Mouse (Mus musculus): Measurements from ENCODE around the gene Sertad2.

Sertad2 gene

DNA sequence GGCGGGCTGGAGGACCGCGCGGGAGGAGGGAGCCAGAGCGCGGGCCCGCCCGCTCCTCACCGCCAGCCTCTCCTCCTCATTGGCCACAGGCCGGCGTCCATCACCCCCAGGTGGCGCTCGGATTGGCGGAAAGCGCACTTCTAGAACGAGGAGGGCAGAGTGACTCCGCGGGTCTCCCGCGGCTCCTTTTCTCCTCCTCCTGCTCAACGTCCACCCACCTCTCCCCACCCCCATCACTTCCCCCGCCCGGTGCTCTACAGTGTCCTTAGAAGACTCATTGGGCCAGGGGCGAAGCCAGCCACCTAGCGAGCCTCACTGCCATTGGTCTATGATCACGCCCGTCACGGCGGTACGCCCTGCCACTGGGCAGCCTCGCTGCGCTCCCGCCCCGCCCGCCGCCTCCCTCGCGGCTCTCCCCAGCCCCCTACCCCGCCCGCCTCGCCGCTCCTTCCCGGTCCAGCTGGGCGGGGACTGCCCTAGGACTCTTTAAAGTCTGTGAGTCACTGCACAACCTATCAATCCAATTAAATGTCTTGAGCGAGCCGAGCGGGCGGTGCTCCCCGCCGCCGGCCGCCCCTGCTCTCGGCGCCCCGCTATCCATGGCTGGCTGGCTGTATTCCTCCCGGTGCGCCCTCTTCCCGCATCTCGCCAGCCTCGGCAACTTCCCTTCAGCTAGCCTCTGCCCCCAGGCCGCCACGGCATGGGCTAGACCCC, at the start of gene Sertad2:
Gene Sertad2 (plus strand): TSS at position 515 of the 714 bp plus-strand sequence.
- peak; percentile 100 for DNase-seq (ENCODE audit: low spot score)

DNA sequence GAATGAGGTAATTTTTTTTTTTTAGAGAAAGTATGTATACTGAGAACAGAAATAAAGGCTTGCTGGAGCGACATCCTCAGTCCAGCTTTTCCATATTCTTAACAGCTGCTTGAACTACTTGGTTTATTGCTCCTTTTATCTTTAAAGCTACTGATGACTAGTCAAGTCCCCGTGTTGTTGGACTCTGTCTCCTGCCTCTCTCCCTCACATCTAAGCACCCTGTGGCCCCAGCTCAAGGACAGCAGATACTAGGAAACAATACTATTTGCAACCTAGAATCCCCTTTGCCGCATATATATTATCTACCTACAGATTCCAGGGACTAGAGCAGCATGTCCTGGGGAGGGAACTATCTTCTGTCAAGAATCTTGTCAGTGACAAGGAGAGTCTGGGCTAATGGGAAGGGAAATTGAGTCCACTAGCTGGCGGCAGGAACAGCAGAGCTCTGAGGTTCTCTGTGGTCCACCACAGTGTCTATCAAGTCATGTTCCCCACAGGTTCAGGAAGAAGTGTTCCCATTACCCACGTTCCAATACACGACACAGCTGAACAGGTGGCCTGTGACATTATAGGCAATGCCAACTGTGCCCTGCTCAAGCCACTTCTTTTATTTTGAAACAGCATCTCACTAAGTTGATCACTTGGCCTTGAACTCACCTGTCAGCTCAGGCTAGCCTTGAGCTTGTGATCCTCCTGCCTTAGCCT, 49.0 kb upstream of the Sertad2 start:
- DNase-seq (ENCODE audit: low spot score), result no peak

DNA sequence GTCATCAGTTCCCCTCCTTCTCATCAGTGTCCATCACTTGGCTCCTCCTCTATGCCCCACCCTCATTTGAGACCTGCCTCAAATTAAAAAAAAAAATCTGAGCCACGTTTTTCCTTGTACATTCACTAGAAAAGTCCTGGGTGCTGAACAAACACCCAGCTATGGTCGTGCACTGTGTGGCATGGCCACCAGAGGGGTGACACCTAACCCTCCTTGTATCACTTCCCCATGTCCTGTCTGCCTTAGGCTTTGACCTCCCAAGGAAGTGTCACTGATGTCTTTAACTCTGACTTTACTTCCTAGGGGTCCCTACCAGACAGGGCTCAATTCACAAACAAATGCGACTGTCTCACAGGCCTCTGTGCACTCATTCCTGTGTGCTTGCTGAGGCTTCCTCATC, 42.5 kb upstream of the Sertad2 start:
- no peak for DNase-seq (ENCODE audit: low spot score)

DNA sequence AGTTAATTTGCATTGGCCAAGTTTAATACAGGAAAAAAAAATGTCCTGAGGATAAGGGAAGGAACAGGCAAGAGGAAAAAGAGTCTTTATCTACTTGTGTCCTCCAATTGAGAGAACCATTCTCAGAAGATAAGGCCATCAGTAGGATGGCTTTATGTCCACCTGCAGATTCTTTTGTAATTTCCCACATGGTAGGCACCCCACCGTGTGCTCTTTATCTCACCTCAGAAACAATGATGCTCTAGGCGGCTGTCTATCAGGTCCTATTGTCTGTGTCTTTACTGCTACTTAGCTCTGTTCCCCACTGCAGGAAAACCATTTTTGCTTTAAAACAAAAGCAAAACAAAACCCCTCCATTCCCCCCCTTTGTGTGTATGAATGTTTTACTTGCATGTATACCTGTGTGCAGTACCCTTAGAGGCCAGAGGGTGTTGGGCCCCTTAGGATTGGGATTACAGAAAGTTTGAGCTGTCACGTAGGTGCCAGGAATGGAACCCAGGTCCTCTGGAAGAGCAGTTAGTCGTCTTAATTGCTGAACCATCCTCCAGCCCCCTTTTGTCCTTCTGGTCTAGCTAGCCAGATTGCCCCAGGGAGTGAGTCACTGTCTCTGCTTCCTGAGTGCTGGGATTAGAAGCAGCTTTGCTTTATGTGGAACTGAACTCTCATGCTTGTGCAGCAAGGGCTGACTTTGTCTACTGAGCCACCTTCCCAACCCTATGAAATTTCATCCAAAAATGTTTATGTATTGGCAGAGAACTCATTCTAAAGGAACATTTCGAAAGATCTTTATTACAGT, 41.7 kb upstream of the Sertad2 start:
- no peak for DNase-seq (ENCODE audit: low spot score)

DNA sequence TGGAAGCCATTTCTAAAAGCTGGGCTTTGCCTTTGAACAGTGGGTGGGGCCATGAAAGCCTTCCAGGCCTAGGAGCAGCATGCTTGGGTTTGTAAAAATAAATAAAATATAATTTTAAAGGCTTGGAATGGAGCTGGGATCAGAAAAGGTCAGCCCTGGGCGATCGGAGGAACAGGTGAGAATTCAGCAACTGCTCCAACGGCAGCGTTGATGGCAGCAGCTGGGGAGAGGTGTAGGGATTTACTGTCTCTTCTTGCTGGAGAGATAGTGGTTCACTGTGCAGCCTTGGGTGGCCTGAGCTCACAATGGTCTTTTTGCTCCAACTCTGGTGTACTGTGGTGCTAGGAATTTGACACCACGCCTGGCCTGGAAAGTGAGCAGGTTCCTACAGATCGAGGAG, 29.5 kb upstream of the Sertad2 start:
- no peak for DNase-seq (ENCODE audit: low spot score)

DNA sequence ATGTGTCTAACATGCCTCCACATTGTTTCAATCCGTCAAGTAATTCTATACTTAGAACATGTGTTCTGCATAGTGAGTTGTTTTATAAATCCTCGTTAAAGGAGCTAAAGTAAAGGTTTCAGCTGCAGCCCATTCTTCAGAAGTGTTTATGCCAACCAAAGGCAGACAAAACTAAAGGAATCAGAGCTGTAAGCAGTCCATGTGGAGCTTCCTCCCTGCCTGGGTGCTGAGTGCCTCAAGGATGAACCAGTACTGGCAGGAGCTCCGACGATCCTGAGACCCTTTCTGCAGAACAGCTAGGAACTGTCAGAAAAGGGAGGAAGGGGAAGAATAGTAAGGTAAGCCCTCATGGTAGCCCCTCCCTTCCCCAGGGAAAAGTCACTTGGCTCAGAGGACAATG, 28.3 kb upstream of the Sertad2 start:
- no peak for DNase-seq (ENCODE audit: low spot score)

DNA sequence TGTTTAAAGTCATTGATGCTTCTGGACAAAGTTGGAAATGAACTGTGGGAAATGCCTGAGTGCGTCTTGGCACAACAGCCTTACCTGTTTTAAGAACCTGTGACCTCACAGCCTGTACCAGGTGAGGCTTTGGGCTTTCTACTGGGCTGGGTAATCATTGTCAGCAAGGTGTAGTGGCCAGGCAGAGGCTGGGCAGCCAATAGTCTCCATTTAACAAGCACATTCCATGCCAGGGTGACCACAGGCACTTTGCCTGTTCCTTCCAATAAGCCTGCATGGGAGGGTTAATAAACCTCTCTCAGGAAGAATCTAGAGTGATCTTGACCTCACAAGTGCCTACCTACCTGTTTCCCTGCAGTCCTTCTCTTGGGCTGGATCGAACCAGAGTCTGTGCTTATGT, 21.7 kb upstream of the Sertad2 start:
- no peak for DNase-seq (ENCODE audit: low spot score)

DNA sequence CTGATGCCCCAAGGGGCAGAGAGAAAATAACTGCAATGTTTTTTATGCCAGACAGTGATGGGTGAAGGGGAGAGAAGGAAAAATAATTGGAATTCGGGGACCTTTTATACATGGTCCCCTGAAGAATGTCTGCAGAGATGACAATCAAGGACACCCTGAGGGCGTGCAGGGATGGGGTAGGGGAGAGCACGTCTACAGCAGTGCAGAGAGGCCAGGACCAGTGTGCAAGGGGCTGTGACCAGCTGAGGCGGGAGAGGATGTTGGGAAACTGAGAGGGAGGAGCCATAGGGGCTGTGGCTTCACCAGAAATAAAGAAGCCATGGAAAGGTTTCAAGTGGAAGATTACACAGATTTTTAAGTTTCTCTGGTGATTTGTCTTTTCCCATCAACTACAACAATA, 20.3 kb upstream of the Sertad2 start:
- DNase-seq (ENCODE audit: low spot score), result no peak

DNA sequence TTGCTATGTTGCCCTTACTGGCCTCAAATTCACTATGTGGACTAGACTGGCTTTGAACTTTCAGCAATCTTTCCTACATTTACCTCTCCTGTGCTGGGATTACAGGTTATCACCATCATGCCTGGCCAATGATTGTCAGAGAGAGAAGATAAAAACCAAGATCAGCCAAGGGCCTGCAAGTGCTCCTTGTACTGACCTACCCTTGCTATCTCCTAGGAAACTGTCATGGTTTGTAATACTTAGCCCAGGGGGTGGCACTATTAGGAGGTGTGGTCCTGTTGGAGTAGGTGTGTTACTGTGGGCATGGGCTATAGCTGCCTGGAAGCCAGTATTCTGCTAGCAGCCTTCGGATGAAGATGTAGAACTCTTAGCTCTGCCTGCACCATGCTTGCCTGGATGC, 18.6 kb upstream of the Sertad2 start:
- DNase-seq (ENCODE audit: low spot score), result no peak

DNA sequence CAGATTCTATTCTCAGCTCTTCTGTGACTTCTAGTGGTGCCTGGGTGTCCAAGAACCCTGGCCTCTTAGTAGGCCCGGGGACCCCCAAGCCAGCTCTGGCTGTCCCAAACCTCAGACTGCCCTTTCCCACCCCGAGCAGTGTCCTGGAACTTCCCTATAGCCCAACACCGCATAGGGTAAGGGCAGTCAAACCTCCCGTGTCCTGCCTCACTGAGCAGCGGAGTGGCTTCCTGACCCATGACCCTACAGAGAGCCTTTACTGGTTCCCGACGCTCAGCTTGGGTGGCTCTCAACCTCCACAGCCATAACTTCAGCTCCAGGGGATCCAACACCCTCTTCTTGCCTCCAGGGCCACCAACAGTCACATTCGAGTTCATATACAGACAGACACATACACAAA, 17.1 kb upstream of the Sertad2 start:
- no peak for DNase-seq (ENCODE audit: low spot score)

DNA sequence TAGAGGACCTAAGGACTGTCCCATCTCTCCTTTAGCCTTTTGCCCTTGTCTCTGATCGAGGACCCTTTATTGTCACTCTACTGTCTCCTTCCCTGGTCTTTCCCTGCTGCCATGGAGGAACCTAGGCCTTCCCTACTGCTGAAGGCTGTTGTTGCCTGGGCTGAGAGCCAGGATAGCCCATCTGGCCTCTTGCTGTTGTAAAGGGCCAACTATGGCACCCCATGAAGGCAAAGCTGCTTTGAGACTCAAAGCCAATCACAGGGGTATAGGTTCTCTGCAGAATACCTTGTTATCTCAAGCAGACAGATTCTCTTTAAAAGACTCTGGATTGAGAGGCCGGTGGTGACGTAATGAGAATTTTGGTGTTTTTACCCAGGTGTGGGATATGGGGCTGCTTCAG, 15.2 kb upstream of the Sertad2 start:
- no peak for DNase-seq (ENCODE audit: low spot score)

DNA sequence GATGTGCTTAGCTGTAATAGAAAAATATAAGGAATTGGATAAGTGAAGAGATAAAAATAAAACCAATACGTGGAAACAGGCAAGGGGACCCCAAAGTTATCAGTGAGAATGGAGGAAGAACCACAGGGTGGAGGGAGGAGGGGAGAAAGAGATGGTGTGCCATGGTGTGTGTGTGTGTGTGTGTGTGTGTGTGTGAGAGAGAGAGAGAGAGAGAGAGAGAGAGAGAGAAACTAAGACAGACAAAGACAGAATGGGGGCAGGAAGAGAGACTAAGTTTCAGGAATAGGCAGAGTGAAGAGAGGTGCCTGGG, 11.4 kb upstream of the Sertad2 start:
- no peak for DNase-seq (ENCODE audit: low spot score)

DNA sequence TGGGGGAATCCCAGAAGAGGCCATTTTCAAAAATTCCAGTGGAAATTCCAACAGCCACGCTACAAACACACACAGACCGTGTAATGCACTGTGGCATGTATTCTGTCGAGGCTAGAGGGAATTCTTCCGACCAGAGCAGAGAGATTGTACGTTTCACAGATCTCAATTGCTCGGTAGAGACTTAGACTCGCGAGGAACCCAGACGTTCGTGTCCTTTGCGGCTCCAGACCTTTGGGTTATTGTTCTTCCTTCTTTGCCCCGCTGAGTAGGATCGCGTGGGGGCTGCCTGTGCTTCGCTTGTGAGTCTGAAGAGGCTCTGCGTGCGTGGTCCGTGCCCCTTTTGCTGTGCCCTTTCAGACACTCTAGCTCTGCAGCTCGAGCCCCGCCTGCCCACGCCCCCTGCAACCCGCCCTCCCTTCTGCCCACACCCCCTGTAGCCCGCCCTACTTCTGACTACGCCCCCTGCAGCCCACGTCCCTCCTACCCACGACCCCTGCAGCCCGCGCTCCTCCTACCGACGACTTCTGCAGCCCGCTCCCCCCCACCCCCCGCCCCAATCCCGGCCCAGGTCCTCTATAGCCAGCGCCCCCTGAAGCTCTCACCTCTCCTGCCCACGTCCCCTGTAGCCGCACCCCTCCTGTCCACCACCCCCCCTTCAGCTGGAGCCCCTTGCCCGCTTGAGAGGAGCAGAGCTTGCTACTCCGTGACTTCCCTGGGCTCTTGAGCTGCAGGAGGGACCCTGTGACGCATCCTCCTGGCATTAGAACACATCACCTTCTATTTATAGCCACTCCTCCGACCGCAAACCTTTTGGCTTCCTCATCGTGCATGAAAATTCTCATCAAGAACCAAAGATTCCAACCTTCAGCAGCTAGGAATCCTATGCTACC, 10.8 kb upstream of the Sertad2 start:
- DNase-seq (ENCODE audit: low spot score), result peak; percentile 56

DNA sequence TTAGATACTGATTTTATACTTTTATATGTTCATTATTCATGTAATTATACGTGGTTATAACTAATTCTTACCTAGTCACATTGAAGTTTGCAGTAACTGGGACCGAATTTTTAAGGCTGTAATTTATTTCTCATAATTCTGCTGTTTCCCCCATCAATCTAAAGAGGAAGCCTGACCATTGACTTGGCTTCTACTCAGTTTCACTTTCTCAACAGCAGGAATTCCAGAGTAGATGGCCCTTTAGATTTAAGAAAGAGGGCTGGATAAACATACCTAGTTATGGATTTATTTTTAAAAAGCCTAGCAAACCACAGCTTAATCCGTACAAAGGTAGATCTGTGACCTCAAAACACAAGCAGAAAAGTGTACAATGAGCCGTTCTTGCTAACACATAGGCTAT, 9.8 kb upstream of the Sertad2 start:
- DNase-seq (ENCODE audit: low spot score), result no peak

DNA sequence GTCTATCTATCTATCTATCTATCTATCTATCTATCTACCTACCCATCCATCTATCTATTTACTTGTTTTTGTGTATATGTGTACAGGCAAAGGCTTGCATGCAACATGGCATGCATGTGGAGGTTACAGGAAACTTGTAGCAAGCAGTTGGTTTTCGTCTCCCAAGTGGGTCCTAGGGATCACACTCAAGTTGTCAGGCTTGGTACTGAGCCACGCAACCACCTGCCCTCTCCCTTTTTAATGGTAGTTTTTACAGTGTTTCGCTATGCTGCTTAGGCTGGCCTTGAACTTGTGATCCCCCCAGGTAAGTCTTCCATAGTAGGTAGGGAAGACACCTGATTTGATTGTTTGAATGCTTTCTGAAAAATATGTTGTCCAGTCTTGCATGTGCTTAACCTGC, 5.8 kb upstream of the Sertad2 start:
- no peak for DNase-seq (ENCODE audit: low spot score)

DNA sequence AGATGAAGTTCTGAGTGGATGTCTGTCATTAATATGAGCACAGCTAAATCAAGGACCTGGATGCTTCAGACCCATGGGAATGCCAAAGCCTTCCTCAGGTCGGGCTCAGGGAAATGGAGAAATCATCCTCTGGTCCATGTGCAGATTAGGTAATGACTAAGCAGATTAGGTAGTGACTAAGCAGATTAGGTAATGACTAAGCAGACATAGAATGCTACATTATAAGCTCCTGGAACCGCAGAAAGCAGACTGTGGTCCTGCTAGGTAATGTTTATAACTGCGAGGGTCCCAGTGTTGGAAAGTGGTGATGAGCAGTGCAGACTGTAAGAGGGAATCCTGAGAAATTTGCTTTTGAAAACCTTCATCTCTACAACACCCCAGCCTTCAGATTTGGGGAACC, 4.6 kb upstream of the Sertad2 start:
- DNase-seq (ENCODE audit: low spot score), result no peak

DNA sequence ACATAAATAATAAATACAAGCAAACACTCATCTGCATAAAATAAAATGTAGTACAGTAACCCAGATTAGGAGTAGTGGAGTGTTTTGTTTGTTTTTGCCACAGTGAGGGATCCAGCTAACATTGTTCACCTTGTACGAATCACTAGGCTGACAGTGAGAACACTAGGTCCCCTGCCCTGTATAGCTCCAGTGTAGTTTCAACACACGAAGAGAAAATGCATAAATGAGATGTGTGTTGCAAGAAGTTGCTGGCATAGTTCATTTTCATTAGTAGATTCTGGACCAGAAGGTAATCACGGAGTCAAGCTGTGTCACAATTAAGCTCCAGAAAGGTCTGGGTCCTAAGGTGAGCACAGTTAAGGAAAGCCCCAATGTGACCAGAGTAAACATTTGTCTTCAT, 1.8 kb upstream of the Sertad2 start:
- DNase-seq (ENCODE audit: low spot score), result no peak

DNA sequence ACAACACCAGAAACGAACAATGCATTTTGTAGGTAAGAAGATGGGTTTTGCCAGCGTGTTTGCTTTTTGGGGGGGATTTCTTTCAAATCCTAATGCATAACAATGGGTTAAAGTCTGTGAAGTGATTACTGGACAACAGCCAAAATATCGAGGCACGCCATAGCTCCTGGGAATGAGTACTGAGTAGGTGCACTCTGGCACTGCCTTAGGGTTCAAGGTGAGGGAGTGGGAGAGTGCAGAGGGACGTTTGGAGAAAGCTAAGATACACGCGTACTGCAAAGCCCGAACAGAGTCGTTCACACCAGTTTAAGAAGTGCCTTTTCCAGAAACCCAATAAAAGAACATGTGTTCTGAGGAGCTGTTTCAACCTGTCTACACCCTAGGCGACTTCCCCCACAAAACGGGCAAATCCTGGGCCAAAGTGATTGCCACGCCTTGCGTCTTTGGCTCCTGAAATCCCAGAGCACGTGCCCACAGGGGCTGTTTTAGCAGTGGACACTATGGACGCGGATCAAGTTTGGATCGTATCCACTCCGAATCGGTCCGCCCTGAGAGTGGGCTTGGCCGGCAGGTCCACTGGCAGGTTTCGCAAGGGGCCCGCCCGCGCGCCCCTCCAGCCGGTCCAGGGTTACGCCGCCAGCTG, 937 bp upstream of the Sertad2 start:
- no peak for DNase-seq (ENCODE audit: low spot score)

DNA sequence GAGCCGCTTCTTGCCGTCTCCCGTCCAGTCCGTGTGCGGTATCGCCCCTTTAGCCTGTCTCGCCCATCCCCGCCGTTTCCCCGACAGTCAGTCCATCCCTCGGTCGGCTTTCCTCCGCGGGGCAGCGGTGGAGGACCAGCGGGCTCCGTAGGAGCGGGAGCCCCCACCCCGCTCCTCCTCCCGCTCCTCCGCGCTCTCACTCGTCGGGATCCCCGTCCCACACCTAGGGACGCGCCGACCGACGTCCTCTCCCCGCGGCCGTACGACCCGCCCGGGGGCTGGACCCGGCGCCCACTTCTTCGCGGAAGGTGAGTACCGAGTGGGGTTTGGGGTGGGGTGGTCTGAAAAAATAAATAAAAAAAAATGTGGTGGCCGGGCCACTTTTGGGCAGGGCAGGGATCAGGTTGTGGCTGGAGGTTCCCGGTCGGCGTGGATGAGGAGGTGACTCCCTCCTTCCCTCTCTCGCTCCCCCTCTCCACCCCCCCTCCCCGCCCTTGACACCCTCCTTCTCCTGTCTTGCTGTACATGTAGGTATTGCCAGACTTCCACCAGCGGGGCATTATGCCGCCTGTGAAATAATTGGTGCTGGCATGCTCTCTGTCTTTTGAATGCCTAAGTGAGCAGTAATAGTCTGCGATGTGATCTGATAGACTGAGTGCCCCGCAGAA, 534 bp downstream of the Sertad2 start:
- DNase-seq (ENCODE audit: low spot score), result no peak

DNA sequence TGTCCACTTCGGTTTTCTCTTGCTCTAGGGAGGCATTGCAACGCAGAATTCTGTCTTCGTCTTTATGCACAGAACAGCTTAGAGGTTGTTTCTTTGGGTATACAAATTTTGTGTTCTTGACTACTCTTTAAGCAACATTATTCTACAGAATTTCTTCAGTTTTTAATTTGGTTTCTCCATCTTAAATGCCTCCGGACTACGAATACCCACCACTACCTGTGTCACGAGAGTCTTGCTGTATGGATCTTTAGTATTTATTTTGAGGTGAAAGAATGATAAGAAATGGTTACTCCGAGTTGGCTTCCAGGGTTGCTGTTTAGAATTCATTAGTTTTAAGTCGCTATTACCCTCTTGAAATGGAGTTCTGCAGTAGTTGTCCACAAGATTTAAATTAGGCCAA, 1.3 kb downstream of the Sertad2 start:
- DNase-seq (ENCODE audit: low spot score), result no peak

DNA sequence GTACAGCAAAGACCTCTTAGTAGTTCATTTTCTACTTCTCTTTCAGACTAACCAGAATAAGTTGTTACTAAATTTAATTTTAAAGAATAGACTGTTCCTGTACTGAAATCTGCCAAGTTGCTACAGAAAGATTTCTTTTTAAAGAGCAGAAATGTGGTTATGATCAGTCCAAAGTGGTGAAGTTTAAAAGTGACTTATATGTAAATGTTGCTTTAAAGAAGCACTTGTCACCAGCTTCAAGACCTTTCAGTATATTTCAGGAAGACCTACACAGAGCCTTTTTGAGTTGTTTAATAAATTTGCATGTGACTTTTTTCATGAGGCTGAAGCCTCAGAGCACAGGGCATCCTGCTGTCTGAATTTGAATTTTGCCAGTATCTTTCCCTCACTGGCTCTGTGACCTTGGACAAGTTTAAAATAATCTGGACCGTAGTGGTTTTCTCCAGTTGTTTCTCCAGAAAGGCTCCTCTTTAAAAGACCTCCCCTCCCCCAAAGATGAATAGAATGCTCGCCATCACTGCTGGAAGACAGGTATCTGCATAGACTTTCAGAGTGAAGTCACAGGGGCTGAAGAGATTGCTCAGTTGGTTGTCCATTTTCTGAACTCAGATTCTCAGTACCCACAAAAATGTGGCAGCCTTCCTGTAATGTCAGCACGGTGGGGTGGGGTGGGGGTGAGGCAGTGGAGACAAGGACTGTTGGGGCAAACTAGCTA, 1.9 kb downstream of the Sertad2 start:
- DNase-seq (ENCODE audit: low spot score), result no peak
